Mouse (Mus musculus) adrenal gland, adult 8-10 months (tissue): ENCODE data around the gene Bdp1. TPM values are rescaled to one million over a fixed set of nuclear protein-coding genes. Genes with fewer than 3 reads are reported as not detected.
A peak's percentile ranks its signal among the peaks of the same experiment; 100 is the strongest.
"Not testable (repeated sequence)": the region's sequence is repeated elsewhere in the genome, so short reads cannot be mapped to it uniquely, and the experiment has no call there.

Experiments used
- DNase-seq: peaks from one replicate; pipeline ENCODE4 v3.0.0; 2022
- total RNA-seq, 4 experiments: library from RNA; stranded (reverse); gene quantifications; 2 replicates each; pipeline ENCODE4 v1.2.4; 2022

The Bdp1 gene
- total RNA-seq = 10 to 100 TPM; 26.9 to 35.3 (median 30.5) TPM

GRCm38 (mm10) chr13:100103748-100104254 lies at the start of gene Bdp1:
Bdp1 (minus strand) TSS chr13:100104070.
- peak; percentile 87 for DNase-seq

- no peak for DNase-seq
Observed at GRCm38 (mm10) chr13:100152659-100153058, 48.8 kb upstream of the Bdp1 start.

GRCm38 (mm10) chr13:100141646-100142314 lies 37.9 kb upstream of the Bdp1 start:
- DNase-seq = no peak

- no peak for DNase-seq
Observed at GRCm38 (mm10) chr13:100125258-100125643, 21.4 kb upstream of the Bdp1 start.

GRCm38 (mm10) chr13:100124423-100125257 lies 20.8 kb upstream of the Bdp1 start, which contains the start of gene Smn1:
Smn1 (plus strand) TSS chr13:100124852.
- peak; percentile 92 for DNase-seq

GRCm38 (mm10) chr13:100123970-100124369 lies 20.1 kb upstream of the Bdp1 start:
- no peak for DNase-seq

- no peak for DNase-seq
Observed at GRCm38 (mm10) chr13:100112218-100112972, 8.5 kb upstream of the Bdp1 start.

GRCm38 (mm10) chr13:100107652-100108472 lies 4.0 kb upstream of the Bdp1 start, which contains the start of gene Serf1:
Serf1 (plus strand) TSS chr13:100108012.
- peak; percentile 61 for DNase-seq

GRCm38 (mm10) chr13:100103052-100103658 lies 715 bp downstream of the Bdp1 start:
- DNase-seq = no peak

GRCm38 (mm10) chr13:100098808-100099207 lies 5.1 kb downstream of the Bdp1 start:
- no peak for DNase-seq

- DNase-seq = no peak
Observed at GRCm38 (mm10) chr13:100071473-100071872, 32.4 kb downstream of the Bdp1 start.

- DNase-seq = no peak
Observed at GRCm38 (mm10) chr13:100067821-100068220, 36.0 kb downstream of the Bdp1 start.

GRCm38 (mm10) chr13:100063936-100064335 lies 39.9 kb downstream of the Bdp1 start:
- no peak for DNase-seq

GRCm38 (mm10) chr13:100057738-100058137 lies 46.1 kb downstream of the Bdp1 start:
- DNase-seq = not testable (repeated sequence)

- no peak for DNase-seq
Observed at GRCm38 (mm10) chr13:100026013-100026412, 77.9 kb downstream of the Bdp1 start.

- no peak for DNase-seq
Observed at GRCm38 (mm10) chr13:100016891-100017290, 87.0 kb downstream of the Bdp1 start.

- no peak for DNase-seq
Observed at GRCm38 (mm10) chr13:100015937-100016336, 87.9 kb downstream of the Bdp1 start.

GRCm38 (mm10) chr13:100014906-100015895 lies 88.7 kb downstream of the Bdp1 start, which contains the start of gene Mccc2:
Mccc2 (minus strand) TSS chr13:100015639.
- peak; percentile 80 for DNase-seq

- DNase-seq = no peak
Observed at GRCm38 (mm10) chr13:100005911-100006496, 97.9 kb downstream of the Bdp1 start.
